Mouse (Mus musculus) splenic B cell, adult 2 months (primary cell): ENCODE data around the gene Usp7.

ENCODE experiments used
- DNase-seq: peaks from one replicate; pipeline ENCODE4 v3.0.0-alpha.2; 2011; ENCODE audit warnings: low read depth, low spot score
- H3K27me3 ChIP-seq: 2 replicates; pipeline ENCODE4 v1.6.1; 2012; ENCODE audit warnings: mild to moderate bottlenecking, low read length, moderate library complexity, mixed read lengths; ENCODE audit not compliant: control insufficient read depth, poor library complexity, insufficient read depth, severe bottlenecking
- H3K36me3 ChIP-seq: 2 replicates; pipeline ENCODE4 v1.6.1; 2012; ENCODE audit warnings: mild to moderate bottlenecking, low read length, moderate library complexity, mixed read lengths; ENCODE audit not compliant: control insufficient read depth, poor library complexity, insufficient read depth, severe bottlenecking

The Usp7 gene

GRCm38 (mm10) chr16:8671551-8672349 lies 120.4 kb downstream of the Usp7 start, which contains the start of gene Carhsp1:
Gene Carhsp1, minus strand, starts transcription at chr16:8672155.
- H3K27me3 ChIP-seq, result no peaks in the 10 kb centered on the region
- peak; percentile 95 for DNase-seq
- H3K36me3 ChIP-seq, result no peaks in the 10 kb centered on the region

DNA sequence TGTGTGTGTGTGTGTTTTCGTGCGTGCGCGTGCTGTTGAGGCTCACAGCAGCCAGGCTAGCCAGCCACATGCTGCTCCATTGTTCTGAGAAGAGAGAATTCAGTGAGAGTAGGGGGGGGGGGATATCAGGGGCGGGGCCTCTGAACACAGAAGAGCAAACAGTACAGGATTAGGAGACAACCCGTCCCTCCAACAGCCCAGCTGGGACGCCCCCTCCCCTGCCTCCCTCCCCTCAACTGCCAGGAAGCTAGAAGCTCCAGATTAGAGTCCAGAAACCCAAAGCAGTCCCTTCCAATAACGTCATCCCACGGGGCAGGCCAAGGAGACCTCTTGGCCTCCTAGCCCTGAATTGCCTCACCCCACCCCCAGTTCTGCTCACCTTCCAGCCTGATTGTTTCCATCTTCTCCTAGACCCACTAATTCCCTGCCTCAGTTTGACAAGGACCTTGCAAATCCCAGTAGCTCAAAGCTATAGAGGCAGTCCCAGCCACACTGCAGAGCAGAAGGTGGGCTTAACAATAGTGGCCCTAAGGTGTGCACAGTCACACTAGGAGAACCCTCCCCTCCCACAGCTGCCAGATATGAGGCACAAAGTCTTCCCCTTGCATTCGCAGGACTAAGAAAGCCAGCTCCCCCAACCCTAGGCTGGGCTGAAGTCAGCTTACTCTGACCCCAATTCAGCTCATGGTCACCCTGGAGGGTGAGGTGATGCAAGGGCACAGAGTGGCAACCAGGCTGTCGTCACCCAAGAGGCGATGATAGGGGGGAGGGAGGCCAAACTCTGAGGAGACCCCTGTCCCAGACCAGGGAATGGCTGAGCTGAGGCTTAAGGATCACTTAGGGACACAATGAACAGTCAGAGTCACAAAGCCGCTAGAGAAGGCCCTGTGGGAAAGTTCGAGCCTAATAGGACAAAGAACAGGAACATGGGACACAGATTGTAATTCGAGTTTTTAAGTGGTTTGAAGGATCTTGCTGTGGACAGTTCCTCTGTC lies 121.8 kb downstream of the Usp7 start:
- H3K27me3 ChIP-seq, result no peaks in the 10 kb centered on the region
- no peaks in the 10 kb centered on the region for H3K36me3 ChIP-seq
- DNase-seq, result no peak

DNA sequence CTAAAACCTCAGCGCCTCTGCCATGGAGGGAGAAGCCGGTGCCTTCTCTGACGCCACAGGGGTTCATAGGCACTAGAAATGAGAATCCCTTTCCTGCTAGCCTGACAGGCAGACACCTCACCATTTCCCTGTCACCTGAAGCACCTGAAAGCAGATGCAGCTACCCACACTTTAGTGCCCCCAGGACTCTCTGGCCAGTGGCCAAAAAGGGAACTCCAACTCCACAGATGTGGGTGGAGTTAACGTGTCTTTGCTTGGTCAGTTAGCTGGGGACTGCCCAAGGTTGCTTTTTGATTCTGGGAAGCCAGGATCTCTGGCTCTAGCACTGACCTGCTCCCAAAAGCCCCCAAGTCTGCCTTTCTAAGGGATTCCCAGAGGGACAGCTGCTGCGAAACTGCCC lies 122.7 kb downstream of the Usp7 start:
- H3K36me3 ChIP-seq, result no peaks in the 10 kb centered on the region
- no peak for DNase-seq
- no peaks in the 10 kb centered on the region for H3K27me3 ChIP-seq

DNA sequence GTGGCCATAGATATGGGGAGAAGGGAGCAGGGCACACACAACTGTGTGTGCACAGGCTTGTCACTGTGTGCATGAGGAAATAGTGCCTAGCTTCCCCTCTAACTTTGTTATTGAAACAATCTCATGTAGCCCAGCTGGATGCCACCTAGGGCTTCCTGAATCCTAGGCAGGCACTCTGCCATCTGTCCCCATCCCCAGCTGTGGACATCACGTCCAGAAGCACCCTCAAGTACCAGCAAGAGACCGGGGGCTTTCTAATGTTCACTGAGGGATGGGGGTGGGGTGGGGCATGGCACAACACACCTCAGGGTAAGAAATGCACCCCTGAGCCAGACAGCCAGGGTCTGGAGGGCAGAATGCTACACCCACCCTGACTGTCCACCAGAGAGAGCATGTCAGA lies 123.7 kb downstream of the Usp7 start:
- no peak for DNase-seq
- H3K27me3 ChIP-seq, result no peaks in the 10 kb centered on the region
- no peaks in the 10 kb centered on the region for H3K36me3 ChIP-seq

- no peak for DNase-seq
These were observed 124.3 kb downstream of the Usp7 start for GRCm38 (mm10) chr16:8667814-8668213.

DNA sequence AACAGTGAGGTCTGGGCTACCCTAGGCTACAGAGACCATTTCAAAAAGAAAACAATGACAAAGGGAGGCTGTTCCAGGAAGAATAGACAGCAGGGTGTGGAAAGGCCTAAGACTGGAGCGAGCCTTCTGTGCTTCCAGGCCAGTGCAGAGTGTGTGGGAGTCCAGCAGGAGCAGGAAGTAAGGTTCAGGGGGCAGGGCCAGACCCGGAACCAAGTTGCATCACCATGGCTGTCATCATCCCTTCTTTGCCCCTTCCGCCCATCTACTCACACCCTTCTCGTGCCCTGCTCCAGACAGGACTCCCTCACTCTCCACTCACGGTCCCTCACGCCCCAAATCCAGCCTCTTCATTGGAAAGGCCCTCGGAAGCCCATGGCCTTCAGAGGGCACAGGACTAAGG lies 124.8 kb downstream of the Usp7 start:
- DNase-seq, result no peak

More at GRCm38 (mm10) chr16:8667814-8668213, 124.3 kb downstream of the Usp7 start:
- Histone ChIP-seq H3K36me3 (no peaks in the 10 kb centered on the region), H3K27me3 (no peaks in the 10 kb centered on the region)

DNA sequence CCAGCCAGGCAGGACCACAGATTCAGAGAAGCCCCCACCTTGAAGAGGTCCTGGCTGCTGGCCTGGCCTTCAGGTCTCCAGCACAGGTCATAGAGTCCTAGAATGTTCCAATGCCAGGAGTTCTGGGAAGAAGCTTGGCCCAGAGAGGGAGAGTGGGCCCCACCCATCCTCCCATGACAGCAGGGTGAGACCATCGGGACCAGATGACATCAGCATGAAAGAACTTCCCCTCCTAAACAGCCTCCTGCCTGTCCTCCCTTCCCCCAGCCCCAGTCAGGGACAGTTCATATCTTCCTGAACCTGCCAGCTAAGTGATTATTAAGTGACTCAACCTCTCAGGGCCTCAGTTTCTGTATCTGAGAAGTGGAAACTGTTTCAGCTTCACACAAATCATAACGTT lies 125.7 kb downstream of the Usp7 start:
- Histone ChIP-seq H3K36me3 (no peaks in the 10 kb centered on the region), H3K27me3 (no peaks in the 10 kb centered on the region)
- DNase-seq, result no peak

More for the DNA sequence above, 124.8 kb downstream of the Usp7 start:
- Histone ChIP-seq H3K27me3 (no peaks in the 10 kb centered on the region), H3K36me3 (no peaks in the 10 kb centered on the region)

DNA sequence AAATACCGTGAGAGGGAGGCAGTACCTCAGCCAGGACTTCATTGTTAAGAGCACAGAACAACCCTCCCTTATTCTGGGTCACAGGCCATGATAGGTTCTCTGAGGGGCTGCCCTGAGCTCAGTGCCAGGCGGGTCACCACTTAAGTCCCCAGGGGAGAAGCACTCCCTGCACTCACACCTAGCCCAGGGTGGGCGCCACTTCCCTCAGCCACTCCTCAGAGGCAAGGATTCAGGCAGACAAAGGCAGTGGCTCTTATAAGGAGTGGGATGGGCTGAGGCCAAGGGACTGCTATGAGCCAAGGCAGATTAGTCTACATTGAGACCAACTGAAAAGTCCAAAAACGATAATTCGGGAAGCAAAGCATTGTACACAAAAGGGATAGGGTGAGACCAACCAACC lies 126.7 kb downstream of the Usp7 start:
- H3K27me3 ChIP-seq, result no peaks in the 10 kb centered on the region
- no peak for DNase-seq
- no peaks in the 10 kb centered on the region for H3K36me3 ChIP-seq

- Histone ChIP-seq H3K27me3 (no peaks in the 10 kb centered on the region), H3K36me3 (peaks cover 5% of the 10 kb centered on the region)
- no peak for DNase-seq
These were observed 128.2 kb downstream of the Usp7 start for GRCm38 (mm10) chr16:8663606-8664539.

DNA sequence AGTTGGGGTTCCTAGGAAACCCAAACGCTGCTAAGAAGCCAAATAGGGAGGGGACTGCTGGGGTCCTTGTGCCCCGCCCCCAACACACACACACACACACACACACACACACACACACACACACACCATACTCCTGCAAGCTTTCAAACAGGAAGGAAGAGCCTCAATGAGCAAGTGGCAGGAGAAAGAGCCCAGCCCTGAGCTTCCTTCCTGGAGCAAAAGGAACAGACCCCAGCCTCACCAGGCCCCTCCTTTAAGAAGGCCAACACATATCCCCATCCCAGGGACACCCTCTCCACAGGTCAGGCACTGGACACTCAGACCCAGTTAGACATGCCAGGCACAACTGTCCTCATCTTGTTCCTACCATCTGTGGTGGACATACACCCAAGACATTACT lies 129.1 kb downstream of the Usp7 start:
- no peak for DNase-seq
- no peaks in the 10 kb centered on the region for H3K27me3 ChIP-seq

DNA sequence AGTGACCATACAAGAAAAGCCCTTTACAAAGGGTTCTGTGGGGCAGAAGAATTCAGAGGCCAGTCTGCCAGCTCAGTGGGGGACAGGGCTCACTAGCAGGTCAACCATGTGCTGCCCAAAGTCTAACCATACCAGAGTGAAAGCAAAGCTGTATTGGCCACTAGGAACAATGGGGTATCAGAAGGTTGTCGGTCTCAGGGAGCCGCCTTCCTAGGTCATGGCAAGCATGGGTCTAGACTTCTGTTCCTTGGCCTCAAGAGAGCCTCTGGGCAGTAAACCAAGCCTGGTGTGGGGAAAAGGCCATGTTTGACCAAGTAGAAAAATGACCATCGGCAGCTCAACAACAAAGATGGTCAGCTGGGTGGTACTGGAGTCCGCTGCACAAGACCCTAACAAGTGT lies 133.3 kb downstream of the Usp7 start:
- no peak for DNase-seq
- Histone ChIP-seq H3K36me3 (peaks cover 7% of the 10 kb centered on the region), H3K27me3 (no peaks in the 10 kb centered on the region)

More for the DNA sequence above, 129.1 kb downstream of the Usp7 start:
- peaks cover 7% of the 10 kb centered on the region for H3K36me3 ChIP-seq

DNA sequence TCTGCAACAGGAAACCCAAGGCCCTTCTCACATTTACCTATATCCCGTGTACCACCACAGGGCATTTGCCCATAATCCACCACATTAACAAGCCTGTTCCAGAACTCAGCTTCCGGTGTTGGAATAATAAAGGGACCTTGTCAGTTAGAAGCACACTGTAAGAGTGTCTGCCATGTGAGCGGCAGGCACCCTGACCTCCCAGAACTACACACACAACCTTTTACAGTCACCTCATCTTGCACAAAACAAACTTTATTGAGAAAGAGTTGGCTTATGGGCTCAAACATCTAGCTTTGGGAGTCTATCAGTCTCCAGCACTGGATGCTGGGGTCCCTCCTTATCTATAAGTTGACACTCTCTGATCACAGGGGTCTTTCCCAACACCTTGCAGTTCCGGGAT lies 133.8 kb downstream of the Usp7 start:
- DNase-seq, result no peak
- Histone ChIP-seq H3K27me3 (no peaks in the 10 kb centered on the region), H3K36me3 (peaks cover 7% of the 10 kb centered on the region)

GRCm38 (mm10) chr16:8656256-8656655 lies 135.9 kb downstream of the Usp7 start:
- Histone ChIP-seq H3K27me3 (no peaks in the 10 kb centered on the region), H3K36me3 (peaks cover 7% of the 10 kb centered on the region)
- DNase-seq, result no peak

DNA sequence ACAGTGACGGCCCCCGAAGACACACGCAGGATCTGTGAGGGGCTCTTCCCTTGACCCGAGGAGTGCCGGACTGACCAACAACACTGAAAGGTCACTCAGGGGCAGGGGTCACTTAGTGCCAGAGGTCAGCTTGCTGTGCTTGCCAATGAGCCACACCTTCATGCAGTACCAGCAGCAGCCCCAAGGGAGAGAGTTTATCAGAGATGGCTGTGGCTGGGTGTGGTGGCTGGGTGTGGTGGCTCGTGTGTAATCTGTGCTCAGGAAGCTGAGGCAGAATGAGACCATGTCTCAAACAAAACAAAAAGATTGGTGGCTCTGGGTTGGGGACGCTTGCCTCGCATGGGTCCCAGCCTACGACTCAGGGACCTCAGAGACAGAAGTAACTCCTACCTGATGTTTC lies 136.5 kb downstream of the Usp7 start:
- peaks cover 8% of the 10 kb centered on the region for H3K36me3 ChIP-seq
- no peak for DNase-seq

More for the DNA sequence above, 136.5 kb downstream of the Usp7 start:
- H3K27me3 ChIP-seq, result no peaks in the 10 kb centered on the region
